Mouse (Mus musculus): Measurements from ENCODE around the gene 9230112D13Rik. TPM values are rescaled to one million over a fixed set of nuclear protein-coding genes. Genes with fewer than 3 reads are reported as not detected.

9230112D13Rik gene
- polyA plus RNA-seq, 1 experiment from 2014 or later: not detected

- Histone ChIP-seq H3K9me3 (ENCODE audit: control insufficient read depth, low read length) (no peaks in the 10 kb centered on the region), H3K27ac (replicated peaks; ENCODE audit: low read depth, low read length) (peak overlapping the region; percentile 96), H3K27me3 (ENCODE audit: control insufficient read depth, insufficient read depth, low read length) (no peaks in the 10 kb centered on the region), H3K4me1 (ENCODE audit: control insufficient read depth, insufficient read depth, low read length) (peaks cover 6% of the 10 kb centered on the region; the same call in 1 of the 2 replicates), H3K9ac (ENCODE audit: low read length) (peak overlapping the region; percentile 99), H3K4me2 (ENCODE audit: low read depth, severe bottlenecking) (peak overlapping the region; percentile 64), H3K4me3 (ENCODE audit: low read depth, low read length) (peak overlapping the region; percentile 90), H3K36me3 (ENCODE audit: control insufficient read depth, insufficient read depth, low read length) (no peaks in the 10 kb centered on the region)
- peak; percentile 27; the same call in 1 of the 2 replicates for ATAC-seq (ENCODE audit: insufficient number of reproducible peaks, low FRiP score, low TSS enrichment, low read depth)
- under 1% methylated on average over 59 of the region's 77 CpGs for WGBS
- peak; percentile 72 for DNase-seq (ENCODE audit: low spot score)
Observed at GRCm38 (mm10) chr14:34501804-34502474, 20.7 kb downstream of the 9230112D13Rik start.

- peaks cover 6% of the 10 kb centered on the region; the same call in 1 of the 2 replicates for H3K4me1 ChIP-seq (ENCODE audit: control insufficient read depth, insufficient read depth, low read length)
- no peaks in the 10 kb centered on the region for H3K36me3 ChIP-seq (ENCODE audit: control insufficient read depth, insufficient read depth, low read length)
- DNase-seq (ENCODE audit: low spot score) (peak; percentile 40), ATAC-seq (ENCODE audit: insufficient number of reproducible peaks, low FRiP score, low TSS enrichment, low read depth) (no peak)
- H3K4me3 ChIP-seq (ENCODE audit: low read depth, low read length): peak overlapping the region; percentile 90
- under 1% methylated on average over 16 of the region's 16 CpGs for WGBS
- H3K4me2 ChIP-seq (ENCODE audit: low read depth, severe bottlenecking): peak overlapping the region; percentile 64
- H3K9me3 ChIP-seq (ENCODE audit: control insufficient read depth, low read length): no peaks in the 10 kb centered on the region
- no peaks in the 10 kb centered on the region for H3K27me3 ChIP-seq (ENCODE audit: control insufficient read depth, insufficient read depth, low read length)
- peak overlapping the region; percentile 96; the same call in 1 of the 2 replicates for H3K27ac ChIP-seq (replicated peaks; ENCODE audit: low read depth, low read length)
- H3K9ac ChIP-seq (ENCODE audit: low read length): peak overlapping the region; percentile 99
Observed at GRCm38 (mm10) chr14:34501447-34501803, 21.2 kb downstream of the 9230112D13Rik start.

DNA sequence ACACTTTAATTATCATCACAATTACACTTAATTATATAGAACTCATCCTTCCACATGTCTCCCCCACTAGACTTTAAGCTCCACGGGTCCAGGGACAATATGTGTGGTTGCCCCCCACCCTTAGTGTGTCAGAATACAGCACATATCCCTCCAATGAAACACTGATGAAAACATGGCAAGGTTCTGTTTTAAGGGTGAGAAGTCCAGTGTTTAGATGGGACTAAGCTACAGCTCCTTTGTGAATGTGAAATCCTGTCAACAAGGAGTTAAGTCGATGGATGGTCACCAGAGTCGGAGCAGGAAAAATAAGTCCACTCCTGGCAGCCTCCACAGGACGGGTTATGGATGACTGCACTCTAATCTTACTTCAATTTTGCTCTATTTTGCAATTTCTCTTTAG lies 22.3 kb downstream of the 9230112D13Rik start:
- Histone ChIP-seq H3K9me3 (ENCODE audit: control insufficient read depth, low read length) (no peaks in the 10 kb centered on the region), H3K4me3 (ENCODE audit: low read depth, low read length) (peak overlapping the region; percentile 90; the same call in 1 of the 2 replicates), H3K4me2 (ENCODE audit: low read depth, severe bottlenecking) (peak overlapping the region; percentile 64), H3K27ac (replicated peaks; ENCODE audit: low read depth, low read length) (no peak overlapping the region), H3K36me3 (ENCODE audit: control insufficient read depth, insufficient read depth, low read length) (no peaks in the 10 kb centered on the region), H3K9ac (ENCODE audit: low read length) (no peak overlapping the region), H3K27me3 (ENCODE audit: control insufficient read depth, insufficient read depth, low read length) (no peaks in the 10 kb centered on the region), H3K4me1 (ENCODE audit: control insufficient read depth, insufficient read depth, low read length) (peaks cover 6% of the 10 kb centered on the region; the same call in 1 of the 2 replicates)
- DNase-seq (ENCODE audit: low spot score) (no peak), ATAC-seq (ENCODE audit: insufficient number of reproducible peaks, low FRiP score, low TSS enrichment, low read depth) (no peak)
- 19% methylated on average over 4 of the region's 4 CpGs for WGBS

DNA sequence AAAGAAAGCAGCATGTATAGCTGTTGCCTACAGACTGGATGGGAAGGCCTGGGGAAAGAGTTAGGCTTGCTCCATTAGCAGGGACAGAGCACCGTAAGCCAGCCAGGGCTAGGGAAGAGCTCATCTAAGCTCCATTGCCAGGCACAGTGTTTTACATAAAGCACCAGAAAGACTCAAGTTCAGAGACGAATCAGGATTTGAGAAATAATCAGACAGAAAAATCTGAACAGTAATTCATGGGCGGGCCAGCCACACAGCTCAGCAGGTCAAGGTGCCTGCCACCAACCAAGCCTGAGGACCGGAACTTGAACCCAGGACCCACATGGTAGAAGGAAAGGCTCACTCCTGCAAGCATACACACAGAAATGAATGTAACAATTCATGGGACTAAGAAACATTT lies 22.9 kb downstream of the 9230112D13Rik start:
- 77% methylated on average over 4 of the region's 4 CpGs for WGBS
- no peaks in the 10 kb centered on the region for H3K27me3 ChIP-seq (ENCODE audit: control insufficient read depth, insufficient read depth, low read length)
- ATAC-seq (ENCODE audit: insufficient number of reproducible peaks, low FRiP score, low TSS enrichment, low read depth) (no peak), DNase-seq (ENCODE audit: low spot score) (no peak)
- no peaks in the 10 kb centered on the region for H3K36me3 ChIP-seq (ENCODE audit: control insufficient read depth, insufficient read depth, low read length)
- no peaks in the 10 kb centered on the region for H3K9me3 ChIP-seq (ENCODE audit: control insufficient read depth, low read length)
- H3K9ac ChIP-seq (ENCODE audit: low read length): no peak overlapping the region
- H3K27ac ChIP-seq (replicated peaks; ENCODE audit: low read depth, low read length): no peak overlapping the region
- H3K4me2 ChIP-seq (ENCODE audit: low read depth, severe bottlenecking): 0 out of 2 replicates have a peak overlapping the region, but pooled peaks have one; percentile 64
- H3K4me3 ChIP-seq (ENCODE audit: low read depth, low read length): no peak overlapping the region
- H3K4me1 ChIP-seq (ENCODE audit: control insufficient read depth, insufficient read depth, low read length): peaks cover 6% of the 10 kb centered on the region; the same call in 1 of the 2 replicates

GRCm38 (mm10) chr14:34497346-34497745 lies 25.3 kb downstream of the 9230112D13Rik start:
- no peak for ATAC-seq (ENCODE audit: insufficient number of reproducible peaks, low FRiP score, low TSS enrichment, low read depth)
- Histone ChIP-seq H3K9ac (ENCODE audit: low read length) (no peak overlapping the region), H3K4me3 (ENCODE audit: low read depth, low read length) (no peak overlapping the region), H3K27me3 (ENCODE audit: control insufficient read depth, insufficient read depth, low read length) (no peaks in the 10 kb centered on the region), H3K27ac (replicated peaks; ENCODE audit: low read depth, low read length) (no peak overlapping the region), H3K36me3 (ENCODE audit: control insufficient read depth, insufficient read depth, low read length) (no peaks in the 10 kb centered on the region), H3K4me2 (ENCODE audit: low read depth, severe bottlenecking) (no peak overlapping the region), H3K4me1 (ENCODE audit: control insufficient read depth, insufficient read depth, low read length) (peaks cover 6% of the 10 kb centered on the region; the same call in 1 of the 2 replicates), H3K9me3 (ENCODE audit: control insufficient read depth, low read length) (no peaks in the 10 kb centered on the region)
- no peak for DNase-seq (ENCODE audit: low spot score)
- 84% methylated on average over 3 of the region's 3 CpGs for WGBS

DNA sequence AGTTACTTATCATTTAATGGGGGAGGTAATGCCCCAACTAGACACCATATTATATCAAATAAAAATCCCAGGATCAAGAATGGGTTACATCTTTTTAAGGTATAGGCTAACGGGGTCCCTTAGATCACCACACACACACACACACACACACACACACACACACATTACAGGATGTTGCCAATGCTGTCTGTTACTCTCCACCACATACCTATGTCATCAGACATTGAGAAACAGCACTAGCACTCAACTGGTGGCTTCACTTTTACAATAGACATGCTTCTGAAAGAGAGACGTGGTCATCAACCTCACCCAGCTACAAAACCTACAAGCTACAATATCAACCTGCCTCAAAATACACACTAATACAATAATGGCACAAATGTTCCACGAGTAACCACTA lies 28.9 kb downstream of the 9230112D13Rik start:
- DNase-seq (ENCODE audit: low spot score) (no peak), ATAC-seq (ENCODE audit: insufficient number of reproducible peaks, low FRiP score, low TSS enrichment, low read depth) (no peak)
- Histone ChIP-seq H3K36me3 (ENCODE audit: control insufficient read depth, insufficient read depth, low read length) (peaks cover 2% of the 10 kb centered on the region; the same call in 1 of the 2 replicates), H3K27me3 (ENCODE audit: control insufficient read depth, insufficient read depth, low read length) (no peaks in the 10 kb centered on the region), H3K4me3 (ENCODE audit: low read depth, low read length) (no peak overlapping the region), H3K27ac (replicated peaks; ENCODE audit: low read depth, low read length) (no peak overlapping the region), H3K4me2 (ENCODE audit: low read depth, severe bottlenecking) (no peak overlapping the region), H3K4me1 (ENCODE audit: control insufficient read depth, insufficient read depth, low read length) (no peaks in the 10 kb centered on the region), H3K9ac (ENCODE audit: low read length) (no peak overlapping the region), H3K9me3 (ENCODE audit: control insufficient read depth, low read length) (no peaks in the 10 kb centered on the region)
- WGBS: 92% methylated on average over 3 of the region's 3 CpGs

GRCm38 (mm10) chr14:34492688-34493087 lies 29.9 kb downstream of the 9230112D13Rik start:
- H3K9me3 ChIP-seq (ENCODE audit: control insufficient read depth, low read length): no peaks in the 10 kb centered on the region
- H3K27ac ChIP-seq (replicated peaks; ENCODE audit: low read depth, low read length): no peak overlapping the region
- DNase-seq (ENCODE audit: low spot score) (no peak), ATAC-seq (ENCODE audit: insufficient number of reproducible peaks, low FRiP score, low TSS enrichment, low read depth) (no peak)
- H3K4me3 ChIP-seq (ENCODE audit: low read depth, low read length): no peak overlapping the region
- peaks cover 2% of the 10 kb centered on the region; the same call in 1 of the 2 replicates for H3K36me3 ChIP-seq (ENCODE audit: control insufficient read depth, insufficient read depth, low read length)
- H3K9ac ChIP-seq (ENCODE audit: low read length): no peak overlapping the region
- 86% methylated on average over 2 of the region's 2 CpGs for WGBS
- H3K4me2 ChIP-seq (ENCODE audit: low read depth, severe bottlenecking): no peak overlapping the region
- no peaks in the 10 kb centered on the region for H3K27me3 ChIP-seq (ENCODE audit: control insufficient read depth, insufficient read depth, low read length)
- no peaks in the 10 kb centered on the region for H3K4me1 ChIP-seq (ENCODE audit: control insufficient read depth, insufficient read depth, low read length)

DNA sequence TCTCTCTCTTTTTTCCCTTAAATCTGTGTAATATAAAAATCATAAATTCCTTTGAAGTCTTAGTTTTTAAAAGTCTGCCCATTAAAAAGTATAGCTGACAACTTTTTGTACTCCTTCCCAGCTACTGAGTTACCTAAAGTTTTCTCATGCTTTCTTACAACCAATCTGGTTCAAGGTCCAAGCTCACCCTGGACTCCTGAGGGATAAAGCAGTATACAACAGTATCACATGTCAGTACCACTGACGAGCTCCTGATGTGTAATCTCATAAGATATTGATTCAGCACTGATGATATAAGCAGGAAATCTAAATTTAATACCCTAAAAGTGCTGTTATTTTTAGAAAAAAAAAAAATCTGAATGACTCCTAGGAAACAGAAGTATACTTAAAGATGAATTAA lies 31.6 kb downstream of the 9230112D13Rik start:
- ATAC-seq (ENCODE audit: insufficient number of reproducible peaks, low FRiP score, low TSS enrichment, low read depth): no peak
- 69% methylated on average over 1 of the region's 1 CpGs for WGBS

More for the DNA sequence above, 31.6 kb downstream of the 9230112D13Rik start:
- Histone ChIP-seq H3K4me1 (ENCODE audit: control insufficient read depth, insufficient read depth, low read length) (no peaks in the 10 kb centered on the region), H3K27ac (replicated peaks; ENCODE audit: low read depth, low read length) (no peak overlapping the region), H3K4me3 (ENCODE audit: low read depth, low read length) (no peak overlapping the region), H3K9ac (ENCODE audit: low read length) (no peak overlapping the region), H3K27me3 (ENCODE audit: control insufficient read depth, insufficient read depth, low read length) (no peaks in the 10 kb centered on the region), H3K36me3 (ENCODE audit: control insufficient read depth, insufficient read depth, low read length) (peaks cover 2% of the 10 kb centered on the region; the same call in 1 of the 2 replicates), H3K9me3 (ENCODE audit: control insufficient read depth, low read length) (no peaks in the 10 kb centered on the region), H3K4me2 (ENCODE audit: low read depth, severe bottlenecking) (no peak overlapping the region)
- no peak for DNase-seq (ENCODE audit: low spot score)
